Mouse (Mus musculus) midbrain, embryonic 14.5 days (tissue): ENCODE results near the gene Gramd4. TPM values are rescaled to one million over a fixed set of nuclear protein-coding genes. Genes with fewer than 3 reads are reported as not detected.

ENCODE experiments used
- ATAC-seq: fragments of 200-750 bp; cut with Nextera tagmentation; 2 replicates; pipeline ENCODE4 v1.8.0; 2017; ENCODE audit warnings: moderate number of reproducible peaks, moderate library complexity; ENCODE audit not compliant: low FRiP score, low TSS enrichment
- DNase-seq: peaks from one replicate; pipeline ENCODE4 v3.0.0-alpha.2; 2015
- H3K27ac ChIP-seq: fragments of 300-500 bp; sonication (generic); replicated peaks from 2 replicates; pipeline ENCODE4 v1.5.1; 2014; ENCODE audit warnings: mild to moderate bottlenecking, low read depth, low read length, moderate library complexity
- H3K27me3 ChIP-seq: fragments of 300-500 bp; sonication (generic); 2 replicates; pipeline ENCODE4 v1.6.1; 2014; ENCODE audit warnings: low read length, control low read depth, mixed read lengths; ENCODE audit not compliant: control insufficient read depth, insufficient read depth
- H3K36me3 ChIP-seq: fragments of 300-500 bp; sonication (generic); 2 replicates; pipeline ENCODE4 v1.6.1; 2014; ENCODE audit warnings: low read length, control low read depth; ENCODE audit not compliant: control insufficient read depth, insufficient read depth
- H3K4me1 ChIP-seq: fragments of 300-500 bp; sonication (generic); 2 replicates; pipeline ENCODE4 v1.6.1; 2014; ENCODE audit warnings: mild to moderate bottlenecking, antibody characterized with exemption, low read length, control low read depth; ENCODE audit not compliant: control insufficient read depth, insufficient read depth
- H3K4me2 ChIP-seq: fragments of 300-500 bp; sonication (generic); 2 replicates; pipeline ENCODE4 v1.6.1; 2014; ENCODE audit warnings: mild to moderate bottlenecking, low read length, moderate library complexity
- H3K4me3 ChIP-seq: fragments of 300-500 bp; sonication (generic); replicated peaks from 2 replicates; pipeline ENCODE4 v1.5.1; 2014; ENCODE audit warnings: low read depth, low read length
- H3K9ac ChIP-seq: fragments of 300-500 bp; sonication (generic); replicated peaks from 2 replicates; pipeline ENCODE4 v1.6.1; 2014; ENCODE audit warnings: mild to moderate bottlenecking, low read length, moderate library complexity
- H3K9me3 ChIP-seq: fragments of 300-500 bp; sonication (generic); 2 replicates; pipeline ENCODE4 v1.6.1; 2016; ENCODE audit warnings: low read length, control low read depth, mixed read lengths; ENCODE audit not compliant: control insufficient read depth
- WGBS: fragments of 180-500 bp; shearing (Covaris S2); extraction: QIAGEN DNeasy Blood & Tissue Kit; methylation state at CpG from one replicate; pipeline ENCODE4 v1.1.7; 2014; 5-methylcytosine and 5-hydroxymethylcytosine counted together
- polyA plus RNA-seq: library from polyadenylated mRNA; unstranded; fragments of >200 nt; fragmentation: Nextera tagmentation; extraction: Ambion mirVana; gene quantifications from 2 replicates; pipeline ENCODE4 v1.2.1, GENCODE M21; 2014

Gene Gramd4
- polyA plus RNA-seq, 1 experiment from 2014 or later: 29.5 TPM

- Histone ChIP-seq H3K4me2 (peak overlapping the region; percentile 81), H3K9me3 (no peaks in the 10 kb centered on the region), H3K4me3 (peak overlapping the region; percentile 85), H3K9ac (peak overlapping the region; percentile 97; the same call in 1 of the 2 replicates), H3K36me3 (no peaks in the 10 kb centered on the region), H3K27me3 (no peaks in the 10 kb centered on the region), H3K27ac (no peak overlapping the region), H3K4me1 (peaks cover 29% of the 10 kb centered on the region)
- WGBS: 70% methylated on average over 5 of the region's 5 CpGs
- ATAC-seq (no peak), DNase-seq (no peak)
Observed at GRCm38 (mm10) chr15:86184071-86184470, 126.6 kb downstream of the Gramd4 start.

GRCm38 (mm10) chr15:86184851-86185688, 127.6 kb downstream of the Gramd4 start:
- H3K36me3 ChIP-seq: no peaks in the 10 kb centered on the region
- DNase-seq (peak; percentile 81), ATAC-seq (peak; percentile 65)
- H3K9me3 ChIP-seq: no peaks in the 10 kb centered on the region
- H3K27ac ChIP-seq: peak overlapping the region; percentile 89
- H3K4me3 ChIP-seq: peak overlapping the region; percentile 85
- H3K4me2 ChIP-seq: peak overlapping the region; percentile 81
- 0% methylated on average over 70 of the region's 70 CpGs for WGBS
- H3K27me3 ChIP-seq: no peaks in the 10 kb centered on the region
- H3K9ac ChIP-seq: peak overlapping the region; percentile 97
- H3K4me1 ChIP-seq: peaks cover 31% of the 10 kb centered on the region

- Histone ChIP-seq H3K27ac (peak within 1 kb of the TSS; percentile 89), H3K9ac (peak within 1 kb of the TSS; percentile 97), H3K4me3 (peak within 1 kb of the TSS; percentile 85), H3K4me2 (peak within 1 kb of the TSS; percentile 81), H3K4me1 (peaks cover 31% of the 10 kb centered on the region), H3K9me3 (no peaks in the 10 kb centered on the region), H3K36me3 (no peaks in the 10 kb centered on the region), H3K27me3 (no peaks in the 10 kb centered on the region)
- 2% methylated on average over 43 of the region's 43 CpGs for WGBS
- DNase-seq: peak; percentile 64
- peak; percentile 67 for ATAC-seq
Observed at GRCm38 (mm10) chr15:86185689-86186569, 128.4 kb downstream of the Gramd4 start, which contains the start of gene Cerk. TSS of gene Cerk (minus strand) at chr15:86186141.

GRCm38 (mm10) chr15:86186686-86187085, 129.2 kb downstream of the Gramd4 start:
- no peak overlapping the region for H3K27ac ChIP-seq
- peak overlapping the region; percentile 81; the same call in 1 of the 2 replicates for H3K4me2 ChIP-seq
- H3K9me3 ChIP-seq: no peaks in the 10 kb centered on the region
- no peaks in the 10 kb centered on the region for H3K27me3 ChIP-seq
- ATAC-seq (no peak), DNase-seq (no peak)
- no peaks in the 10 kb centered on the region for H3K36me3 ChIP-seq
- WGBS: 51% methylated on average over 3 of the region's 3 CpGs
- H3K4me3 ChIP-seq: no peak overlapping the region
- peaks cover 31% of the 10 kb centered on the region for H3K4me1 ChIP-seq
- no peak overlapping the region for H3K9ac ChIP-seq

Other genes with a start within 250 kb of the Gramd4 start
- 17.9 and 19.4 TPM in 2 replicates for gene Cdpf1, start 246.0 kb upstream of the Gramd4 start, polyA plus RNA-seq
- gene Pkdrej, start 236.0 kb upstream of the Gramd4 start, polyA plus RNA-seq: 0.16 TPM in 1 of 2 replicates, not detected in the other
- 2.8 and 2.9 TPM in 2 replicates for gene Ttc38, start 225.4 kb upstream of the Gramd4 start, polyA plus RNA-seq
- 3.8 and 6.4 TPM in 2 replicates for gene Gtse1, start 197.9 kb upstream of the Gramd4 start, polyA plus RNA-seq
- gene Trmu, start 178.4 kb upstream of the Gramd4 start, polyA plus RNA-seq: 36.2 and 41.5 TPM in 2 replicates
- gene Celsr1, start 23.9 kb upstream of the Gramd4 start, polyA plus RNA-seq: 2.9 and 3.5 TPM in 2 replicates
- 20.3 and 23.5 TPM in 2 replicates for gene Cerk, start 128.4 kb downstream of the Gramd4 start, polyA plus RNA-seq
- gene Tbc1d22a, start 156.8 kb downstream of the Gramd4 start, polyA plus RNA-seq: 9.3 and 11.9 TPM in 2 replicates